Mouse (Mus musculus) cerebellum, adult 9-11 months (tissue): ENCODE measurements around the gene Gstt2.

ENCODE experiments used
- DNase-seq: peaks from one replicate; pipeline ENCODE4 v3.0.0; 2022

Gene Gstt2

DNA sequence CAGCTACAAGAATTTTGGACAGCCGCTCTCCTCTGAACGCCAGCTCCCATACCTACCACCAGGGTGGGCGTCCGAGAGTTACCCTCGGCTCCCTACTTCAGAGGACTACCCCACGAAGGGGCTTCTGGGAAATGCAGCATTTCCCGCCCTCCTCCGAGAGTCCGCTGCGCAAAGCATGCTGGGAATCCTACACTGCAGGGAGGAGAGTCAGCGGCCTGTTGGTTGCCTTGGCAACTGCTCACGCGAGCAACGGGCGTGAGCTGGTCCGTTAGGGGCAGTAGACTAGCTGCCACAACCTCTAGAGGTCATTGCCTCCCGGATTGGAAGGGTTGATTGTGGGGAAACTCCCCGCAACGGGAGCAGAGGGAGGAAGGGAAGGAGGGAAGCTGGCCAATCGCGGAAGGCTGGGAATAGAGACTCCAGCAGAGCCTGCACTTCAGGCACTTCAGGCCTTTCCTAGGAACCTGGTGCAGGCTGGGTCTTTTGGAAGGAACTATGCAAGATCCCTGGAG lies at the start of gene Gstt2:
Gene Gstt2, minus strand, starts transcription at position 177 of the 512 bp plus-strand sequence.
- DNase-seq, result peak; percentile 94

DNA sequence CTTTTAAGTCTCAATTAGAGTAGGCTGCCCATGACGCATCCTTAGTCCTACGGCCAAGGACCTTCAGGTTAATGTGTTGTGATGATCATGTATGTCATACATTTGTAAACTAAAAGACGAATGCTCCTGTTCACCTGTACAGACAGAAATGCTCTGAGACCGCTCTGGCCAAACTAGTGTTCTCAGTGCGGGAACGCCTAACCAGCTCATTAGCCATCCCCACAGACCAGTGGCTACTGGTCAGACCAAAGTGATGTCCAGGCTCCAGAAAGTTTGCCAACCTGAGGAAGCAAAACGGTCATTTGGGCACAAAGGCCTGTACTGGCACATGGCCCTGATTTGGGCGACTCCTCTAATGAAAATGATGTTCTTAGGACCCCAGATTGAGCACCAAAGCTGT lies 47.5 kb upstream of the Gstt2 start:
- DNase-seq, result no peak

DNA sequence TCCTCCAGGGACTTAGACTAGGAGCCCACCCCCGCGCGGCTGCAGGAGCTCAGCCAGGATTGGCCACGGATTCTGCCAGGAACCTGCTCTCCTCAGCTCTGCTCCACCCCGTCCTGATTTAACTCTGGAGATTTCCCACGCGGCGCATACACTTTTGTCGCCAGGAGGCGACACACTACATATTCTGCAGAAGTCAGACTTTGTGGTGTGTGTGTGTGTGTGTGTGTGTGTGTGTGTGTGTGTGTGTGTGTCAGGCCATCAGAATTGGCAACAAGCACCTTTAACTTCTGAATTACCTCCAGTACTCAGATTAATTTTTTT lies 46.0 kb upstream of the Gstt2 start:
- DNase-seq, result peak; percentile 83

DNA sequence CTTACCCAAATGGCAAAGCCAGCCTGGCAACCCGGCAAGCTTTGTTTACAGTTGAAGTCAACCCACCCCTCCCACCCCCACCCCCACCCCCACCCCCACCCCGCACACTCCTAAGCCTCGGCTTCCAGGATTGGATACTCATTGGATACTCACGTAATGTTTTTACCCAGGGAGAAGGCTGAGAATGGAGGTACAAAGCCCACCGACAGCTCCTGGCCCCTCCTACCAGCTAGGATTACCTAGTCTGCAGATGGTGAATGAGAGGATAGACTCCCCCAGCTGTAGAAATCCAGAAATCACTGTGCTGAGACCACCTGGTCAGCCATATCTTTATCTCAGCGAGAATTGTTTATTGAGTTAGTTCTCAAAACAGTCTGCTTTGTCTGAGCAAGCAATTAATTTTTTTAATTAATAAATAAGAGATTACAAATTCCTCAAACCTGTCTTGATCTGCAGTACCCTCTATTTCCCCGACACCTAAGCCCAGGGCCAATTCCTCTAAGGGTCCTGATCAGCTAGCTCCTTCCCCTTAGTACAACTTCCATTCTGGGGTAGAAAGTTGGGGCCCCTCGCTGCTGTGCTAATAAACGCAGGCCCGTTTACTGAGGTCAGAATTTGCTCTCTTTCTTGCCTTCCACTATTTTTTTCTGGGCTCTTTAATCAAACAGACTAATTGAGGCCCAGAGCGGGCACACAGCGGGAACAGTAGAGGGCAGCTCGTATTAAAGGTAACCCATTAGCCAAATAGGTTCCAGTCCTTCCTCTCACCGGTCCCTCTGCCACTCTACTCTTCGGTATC lies 45.4 kb upstream of the Gstt2 start:
- no peak for DNase-seq

DNA sequence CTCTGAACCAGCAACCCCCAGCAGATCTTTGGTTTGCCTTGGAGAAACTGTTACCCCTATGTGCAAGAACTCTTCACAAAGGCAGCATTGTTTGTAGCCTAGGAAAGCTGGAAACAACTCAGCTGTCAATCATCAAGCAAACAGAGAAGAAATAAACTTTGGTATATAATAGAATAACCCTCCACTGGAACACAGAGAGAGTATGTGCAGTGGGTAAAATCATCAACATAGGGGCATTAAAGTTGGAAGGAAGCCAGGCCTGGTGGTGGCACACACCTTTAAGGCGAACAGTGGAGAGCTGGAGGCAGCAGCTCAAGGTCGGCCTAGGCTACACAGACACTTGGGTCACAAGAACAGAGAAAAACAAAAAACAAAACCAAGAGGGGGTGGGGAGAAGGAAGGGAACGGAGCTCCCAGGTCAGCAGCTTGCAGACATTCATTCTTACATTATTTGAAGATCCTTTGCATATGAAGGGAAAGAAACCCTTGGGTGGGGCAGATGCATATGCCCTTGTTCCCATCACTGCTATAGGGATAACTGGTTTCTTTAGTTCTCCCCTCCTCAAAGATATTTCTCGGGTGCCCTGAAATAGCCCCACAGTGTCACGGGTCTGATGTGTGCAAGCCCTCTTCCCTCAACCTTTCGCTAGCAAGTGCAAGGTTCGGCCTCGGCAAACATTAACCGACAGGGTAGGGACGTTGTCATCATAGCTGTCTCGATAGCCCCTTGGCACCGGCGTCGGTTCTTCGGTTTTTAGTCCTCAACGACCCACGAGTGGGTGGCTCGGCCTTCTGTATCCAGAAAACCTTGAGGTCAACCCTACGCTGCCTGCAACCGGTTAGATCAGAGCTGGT lies 44.6 kb upstream of the Gstt2 start:
- no peak for DNase-seq

DNA sequence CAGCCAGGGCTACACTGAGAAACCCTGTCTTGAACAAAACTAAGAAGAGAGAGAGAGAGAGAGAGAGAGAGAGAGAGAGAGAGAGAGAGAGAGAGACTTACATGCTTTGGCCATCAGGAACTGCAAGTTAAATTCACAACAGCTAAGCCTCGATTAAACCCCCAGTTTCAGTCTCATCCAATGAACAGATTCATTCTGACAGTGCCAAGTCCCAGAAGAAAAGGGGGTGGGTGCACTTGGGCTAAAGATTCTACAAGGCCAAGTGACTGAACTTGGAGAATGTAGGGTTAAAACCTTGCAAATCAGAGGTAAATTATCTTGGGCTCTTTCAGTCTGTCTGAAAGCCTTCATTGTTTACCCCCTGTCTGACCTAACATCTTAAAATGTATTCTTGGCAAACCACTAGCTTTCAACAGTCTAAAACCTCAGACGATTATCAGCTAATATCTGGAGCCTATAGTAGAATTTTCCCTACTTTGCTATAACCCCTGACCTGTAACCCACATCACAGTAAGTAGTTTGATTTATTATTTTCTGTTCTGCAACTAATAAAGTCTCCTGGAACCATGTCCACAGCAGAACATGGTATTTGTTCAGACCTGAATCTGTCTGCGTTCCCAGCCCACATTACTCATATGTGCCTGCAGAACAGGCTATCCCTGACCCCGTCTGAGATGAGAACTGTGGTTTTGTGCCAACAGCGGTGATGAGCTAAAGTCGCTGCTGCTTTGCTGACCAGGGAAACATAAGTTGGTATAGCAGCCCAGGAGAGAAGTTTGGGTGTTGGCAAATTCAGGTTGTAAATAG lies 43.8 kb upstream of the Gstt2 start:
- no peak for DNase-seq

DNA sequence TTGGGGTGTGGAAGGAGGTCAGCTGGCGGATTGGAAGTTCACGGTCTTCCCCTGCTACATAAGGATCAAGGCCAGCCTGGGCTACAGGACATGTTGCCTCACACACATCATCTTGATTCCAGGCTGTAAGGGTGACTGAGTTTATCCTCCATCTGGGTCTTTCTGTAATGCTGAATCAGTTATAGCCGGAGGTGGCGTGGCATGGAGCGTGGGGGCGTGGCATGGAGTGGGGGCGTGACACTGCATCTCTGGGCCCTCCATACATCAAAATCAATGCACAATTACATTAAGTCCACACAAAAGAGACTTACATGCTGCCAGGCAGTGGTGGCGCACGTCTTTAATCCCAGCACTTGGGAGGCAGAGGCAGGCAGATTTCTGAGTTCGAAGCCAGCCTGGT lies 43.1 kb upstream of the Gstt2 start:
- no peak for DNase-seq

DNA sequence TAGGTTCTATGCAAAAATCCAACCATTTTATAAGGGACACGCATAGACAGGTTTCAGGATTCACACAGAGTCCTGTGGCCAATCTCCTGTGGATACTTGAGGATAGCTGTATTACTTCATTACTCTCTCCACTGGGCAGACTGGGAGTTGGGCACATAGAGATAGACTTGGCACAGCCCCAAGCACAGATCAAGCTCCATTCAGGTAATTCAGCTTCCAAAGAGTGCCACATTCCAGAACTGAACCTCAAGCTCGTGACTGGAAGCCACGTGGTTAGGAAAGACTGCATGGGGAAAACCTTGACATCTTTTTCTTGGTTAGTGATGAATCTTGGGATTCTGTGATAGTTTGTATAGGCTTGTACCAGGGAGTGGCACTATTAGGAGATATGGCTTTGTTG lies 41.6 kb upstream of the Gstt2 start:
- DNase-seq, result no peak

DNA sequence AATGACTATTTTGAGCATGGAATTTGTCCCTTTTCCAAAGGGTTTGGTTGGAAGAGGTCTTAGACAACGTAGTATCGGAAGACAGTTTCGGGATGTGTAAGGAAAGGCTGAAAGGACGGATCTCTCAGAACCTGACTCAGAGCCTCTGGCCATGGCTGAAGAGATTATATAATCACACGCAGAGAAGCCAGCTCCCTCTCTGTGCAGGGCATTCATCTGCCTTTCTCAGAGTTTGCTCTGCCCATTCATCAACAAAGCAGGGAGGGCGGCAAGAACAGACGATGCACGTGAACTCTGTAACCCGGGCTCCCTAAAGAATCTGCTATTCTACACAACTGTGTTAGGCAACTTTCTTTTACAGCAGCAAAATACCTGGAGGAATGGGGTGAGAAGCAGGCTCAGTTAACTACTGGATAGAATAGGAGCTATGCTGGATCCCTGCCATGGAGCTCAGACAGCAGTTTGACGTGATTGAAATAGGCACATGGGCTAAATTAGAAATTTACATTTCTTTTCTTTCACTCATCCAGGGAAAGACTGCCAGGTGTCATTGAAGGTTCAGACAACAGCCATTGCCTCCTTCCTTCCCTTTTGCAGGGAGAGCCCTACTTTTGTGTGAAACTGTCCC lies 36.4 kb upstream of the Gstt2 start:
- DNase-seq, result peak; percentile 79

DNA sequence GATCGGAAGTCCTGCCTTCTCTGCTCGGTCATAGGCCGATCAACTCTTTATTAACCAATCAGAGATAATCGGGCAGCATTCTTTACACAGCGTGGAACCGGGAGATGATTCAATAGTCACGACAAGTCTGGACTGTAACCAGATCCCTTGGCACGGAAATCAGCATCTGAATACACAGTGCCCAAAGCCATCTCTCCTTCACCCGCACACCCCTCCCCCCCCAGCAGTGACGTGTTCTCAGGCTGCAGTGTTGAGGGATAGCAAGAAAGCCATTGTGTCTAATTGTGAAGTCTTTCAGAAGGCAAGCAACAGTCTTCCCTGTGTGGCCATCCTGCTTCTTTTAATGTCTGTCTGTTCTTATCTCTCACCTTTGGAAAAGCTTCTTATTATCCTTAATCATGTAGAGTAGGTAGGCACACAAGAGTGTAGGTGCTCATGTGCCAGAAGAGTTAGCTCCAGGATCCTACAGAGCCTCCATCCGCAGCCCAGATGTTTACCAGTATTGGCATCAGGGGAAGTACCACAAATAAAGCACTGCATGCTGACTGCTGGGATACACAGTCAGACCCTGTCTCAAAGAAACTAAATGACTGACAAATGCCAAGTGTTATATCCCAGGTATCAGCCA lies 35.8 kb upstream of the Gstt2 start:
- peak; percentile 96 for DNase-seq

DNA sequence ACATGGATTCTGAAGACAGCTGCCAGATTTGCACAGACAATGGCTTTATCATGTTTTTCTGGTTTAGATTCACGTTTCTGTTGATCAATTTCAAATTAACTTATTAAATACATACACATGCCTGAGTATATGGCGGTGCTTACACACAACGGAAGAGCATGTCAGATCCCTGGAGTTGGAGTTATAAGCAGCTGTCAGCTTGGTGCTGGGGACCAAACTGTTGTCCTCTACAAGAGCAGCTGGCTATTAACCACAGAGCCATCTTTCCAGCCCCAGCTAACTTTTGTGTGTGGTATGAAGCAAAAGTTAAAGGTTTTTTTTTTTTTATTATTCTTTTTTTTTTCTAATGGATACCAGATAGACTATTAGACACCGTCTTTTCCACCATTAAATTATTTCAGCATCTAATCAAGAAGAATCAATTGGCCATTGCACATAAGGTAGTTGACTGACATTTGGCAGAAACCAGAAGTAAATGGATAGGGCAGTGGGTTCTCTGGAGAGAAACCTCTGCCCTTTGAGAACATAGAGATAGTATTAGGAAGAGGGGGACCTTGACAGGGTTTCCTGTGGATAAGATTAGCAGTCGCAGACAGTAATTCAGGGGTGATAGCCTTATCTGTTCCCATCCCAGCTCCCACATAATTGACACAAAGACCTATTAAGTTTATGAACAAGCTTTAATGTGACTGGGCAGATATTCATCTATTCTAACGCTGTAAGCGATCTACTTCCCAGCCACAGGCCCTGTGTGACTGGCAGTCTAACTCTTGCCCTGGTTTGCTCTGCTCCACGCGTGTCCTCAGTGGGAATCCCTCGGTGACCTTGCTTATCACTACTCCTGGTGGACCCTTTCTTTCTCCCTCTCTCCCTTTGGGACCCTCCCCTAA lies 35.0 kb upstream of the Gstt2 start:
- DNase-seq, result peak; percentile 5

DNA sequence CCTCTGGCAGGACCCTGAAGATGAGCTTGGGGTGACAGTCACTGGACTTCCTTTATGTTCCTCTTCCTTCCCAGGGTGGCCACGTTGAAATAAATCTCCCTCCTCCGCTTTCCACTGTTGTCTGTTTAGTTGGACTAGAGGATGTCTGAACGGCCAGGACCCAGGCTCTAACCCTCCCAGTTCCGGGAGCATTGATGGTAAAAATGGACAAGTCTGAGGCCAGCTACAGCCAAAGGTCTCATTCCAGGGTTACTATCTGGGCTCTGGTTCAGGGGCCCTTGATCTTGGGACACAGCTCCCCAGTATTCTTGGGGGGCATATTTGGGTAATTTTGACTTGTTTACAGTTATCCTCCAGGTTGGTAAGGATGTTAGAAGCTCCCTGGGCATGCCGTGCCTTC lies 24.4 kb upstream of the Gstt2 start:
- no peak for DNase-seq

DNA sequence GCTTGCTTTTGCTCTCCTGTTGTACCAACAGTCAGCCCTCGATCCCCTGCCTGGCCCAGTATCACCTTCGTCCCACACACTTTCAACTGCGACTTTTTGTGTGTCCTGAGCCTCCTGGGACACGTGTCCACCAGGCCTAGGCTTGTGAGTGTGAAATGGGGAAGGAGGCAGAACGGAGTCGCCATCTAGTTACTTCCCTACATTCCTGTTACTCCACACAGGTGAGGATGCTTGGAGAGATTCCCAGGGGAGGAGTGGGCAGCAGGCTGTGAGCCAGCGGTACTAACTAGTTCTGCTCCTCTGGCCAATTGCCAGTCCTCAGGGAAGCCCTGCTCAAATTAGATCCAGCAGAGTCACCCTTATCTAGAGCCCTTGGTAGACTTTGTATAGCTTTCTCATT lies 23.5 kb upstream of the Gstt2 start:
- peak; percentile 74 for DNase-seq

DNA sequence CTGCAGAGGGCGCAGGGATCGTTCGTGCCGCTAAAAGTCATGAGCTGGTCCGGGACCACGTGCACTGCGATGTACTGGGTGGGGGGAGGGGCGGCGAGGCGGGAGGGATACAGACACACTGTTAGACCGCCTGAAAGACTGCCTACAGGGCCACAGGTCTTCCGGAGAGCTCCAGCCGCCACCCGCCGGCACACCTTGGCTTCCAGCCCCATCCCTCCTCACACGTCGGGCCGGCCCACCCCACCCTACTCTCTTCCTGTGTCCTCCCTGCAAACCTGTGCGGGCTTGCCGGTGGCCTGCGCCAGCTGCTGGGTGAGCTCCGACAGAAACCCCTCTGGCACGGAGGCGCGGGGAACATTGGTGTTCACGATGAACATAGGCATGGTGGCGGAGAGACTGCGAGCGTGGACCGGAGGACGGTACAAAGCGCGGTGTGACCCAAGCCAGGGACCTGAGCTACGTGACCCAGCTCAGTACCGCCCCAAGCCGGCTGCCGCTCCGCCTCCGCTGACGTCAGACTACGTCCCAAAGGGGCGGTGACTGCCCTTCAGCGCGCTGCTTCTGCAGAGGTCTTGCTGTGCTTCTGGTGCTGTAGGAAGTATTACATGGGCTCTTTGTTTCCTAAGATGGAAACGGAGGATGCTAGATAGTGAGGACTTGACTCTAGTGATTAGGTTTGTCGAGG lies 22.7 kb upstream of the Gstt2 start, which contains the start of gene Mif:
Gene Mif, minus strand, starts transcription at position 455 of the 685 bp plus-strand sequence.
- DNase-seq, result peak; percentile 89

DNA sequence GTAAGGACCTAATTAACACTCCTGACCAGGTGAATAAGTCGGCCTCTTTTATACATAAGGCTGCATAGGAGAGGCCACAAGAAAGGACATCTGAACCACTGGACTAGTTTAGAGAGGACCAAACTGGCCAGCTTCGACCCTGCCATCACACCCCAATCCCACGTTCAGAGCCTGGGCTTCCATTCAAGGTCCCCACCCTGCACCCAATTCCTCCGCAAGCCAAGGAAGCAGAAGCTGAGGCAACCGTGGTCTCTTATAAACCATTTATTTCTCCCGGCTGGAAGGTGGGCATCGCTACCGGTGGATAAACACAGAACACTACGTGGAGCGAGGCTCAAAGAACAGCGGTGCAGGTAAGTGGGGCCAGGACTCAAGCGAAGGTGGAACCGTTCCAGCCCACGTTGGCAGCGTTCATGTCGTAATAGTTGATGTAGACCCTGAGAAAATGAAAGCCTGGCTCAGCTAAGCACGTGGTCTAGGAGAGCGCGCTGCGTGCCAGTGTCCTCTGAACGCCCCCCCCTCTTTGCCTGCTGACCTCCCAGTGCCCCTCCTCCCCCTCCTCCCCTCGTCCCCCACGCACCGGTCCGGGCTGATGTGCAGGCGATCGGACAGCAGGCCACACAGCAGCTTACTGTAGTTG lies 22.0 kb upstream of the Gstt2 start:
- peak; percentile 65 for DNase-seq

DNA sequence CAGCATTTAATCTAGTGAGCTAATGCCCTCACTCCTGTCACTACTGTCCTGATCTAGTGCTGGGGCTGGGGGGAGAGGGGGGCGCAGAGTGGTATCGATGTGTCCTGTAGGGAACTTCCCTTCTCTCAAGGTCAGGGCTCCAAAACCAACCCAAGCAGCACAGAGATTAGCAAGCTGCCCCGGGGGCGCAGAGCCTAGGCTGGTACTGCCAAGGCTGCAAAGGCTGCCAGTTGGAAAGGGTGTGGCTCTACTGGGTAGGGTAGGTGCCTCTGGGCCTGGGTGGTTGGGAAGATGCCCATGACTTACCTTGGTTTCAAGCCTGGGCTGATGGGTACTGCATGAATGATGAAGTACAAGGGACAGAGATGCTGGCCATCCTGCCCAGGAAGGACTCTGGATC lies 20.4 kb upstream of the Gstt2 start:
- no peak for DNase-seq

DNA sequence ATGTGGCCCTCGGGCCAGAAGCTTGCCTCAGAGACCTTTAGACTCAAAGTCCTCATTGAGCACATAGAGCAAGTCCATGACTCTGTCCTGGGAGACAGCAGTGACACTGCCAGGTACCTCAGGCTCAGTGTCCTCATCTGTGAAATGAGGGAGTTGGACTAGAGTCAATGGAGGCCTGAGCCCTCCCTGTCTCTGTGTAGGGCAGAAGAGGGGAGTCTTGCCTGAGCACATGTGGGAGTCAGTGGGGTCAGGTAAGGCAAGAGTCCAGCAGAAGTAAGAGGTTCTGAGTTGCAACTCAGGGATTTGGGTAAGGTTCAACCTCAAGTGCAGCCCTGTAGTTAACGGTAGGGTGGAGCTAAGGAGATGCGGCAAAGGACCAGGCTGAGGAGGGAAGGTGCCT lies 19.8 kb upstream of the Gstt2 start:
- no peak for DNase-seq

DNA sequence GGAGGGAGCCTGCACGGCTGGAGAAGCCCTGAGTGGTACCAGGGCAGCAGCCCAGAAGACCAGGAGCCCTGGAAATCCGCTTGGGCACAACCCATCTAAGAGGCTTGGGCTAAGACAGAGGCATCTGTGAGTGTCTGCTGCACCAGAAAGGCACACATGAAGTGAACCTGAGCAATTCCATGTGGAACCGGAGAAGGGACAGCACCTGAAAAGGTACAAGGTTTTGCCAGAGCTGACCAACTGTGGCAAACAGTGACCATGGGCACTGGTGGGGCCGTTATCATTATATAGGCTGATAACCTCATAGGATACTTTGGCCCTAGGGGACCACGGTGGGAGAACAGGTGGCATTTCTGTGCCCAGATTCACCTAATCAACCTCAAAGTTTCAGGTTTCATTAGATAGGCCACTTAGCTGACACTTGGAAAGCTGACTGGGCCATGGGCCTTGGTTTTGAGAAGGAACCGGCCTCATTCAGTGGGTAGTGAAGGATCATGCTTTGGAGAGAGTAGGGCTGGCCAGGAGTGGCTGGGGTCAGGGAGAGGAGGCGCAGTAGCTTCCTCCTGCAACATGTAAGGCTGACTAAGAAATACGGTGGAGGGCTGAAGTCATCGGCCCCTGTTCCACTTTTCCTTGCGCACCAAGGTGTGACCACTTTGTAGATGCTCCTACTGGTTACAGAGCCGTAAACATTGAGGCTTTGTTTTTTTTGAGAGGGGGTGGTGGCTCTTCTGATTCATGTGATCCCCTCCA lies 19.1 kb upstream of the Gstt2 start:
- DNase-seq, result no peak

DNA sequence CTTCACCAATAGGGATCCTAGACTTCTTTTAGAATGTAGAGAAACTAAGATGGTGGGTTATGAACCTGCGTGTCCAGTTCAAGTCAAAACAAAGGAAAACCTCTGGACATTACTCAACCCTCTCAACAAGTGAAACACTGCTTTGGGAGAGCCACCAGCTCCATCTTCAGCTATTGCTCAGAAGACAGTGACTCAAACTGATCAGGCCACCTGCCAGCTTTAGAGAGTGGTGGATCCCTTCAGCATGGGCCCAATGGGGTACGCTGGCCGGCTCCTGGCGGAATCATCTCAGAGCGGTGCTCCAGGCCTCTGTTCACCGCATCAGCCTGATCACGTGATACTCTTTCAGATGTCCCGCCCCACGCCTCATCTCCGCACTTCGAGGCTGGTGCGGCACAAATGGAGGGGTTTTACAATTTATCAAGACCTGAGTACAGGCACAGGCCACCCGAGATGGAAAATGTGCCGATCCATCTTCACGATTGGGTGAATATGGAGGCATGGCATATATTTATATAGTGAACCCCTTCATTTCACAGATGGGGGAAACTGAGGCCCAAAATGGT lies 18.3 kb upstream of the Gstt2 start:
- no peak for DNase-seq
